Mouse (Mus musculus): ENCODE results near the gene Hira.

Hira gene

DNA sequence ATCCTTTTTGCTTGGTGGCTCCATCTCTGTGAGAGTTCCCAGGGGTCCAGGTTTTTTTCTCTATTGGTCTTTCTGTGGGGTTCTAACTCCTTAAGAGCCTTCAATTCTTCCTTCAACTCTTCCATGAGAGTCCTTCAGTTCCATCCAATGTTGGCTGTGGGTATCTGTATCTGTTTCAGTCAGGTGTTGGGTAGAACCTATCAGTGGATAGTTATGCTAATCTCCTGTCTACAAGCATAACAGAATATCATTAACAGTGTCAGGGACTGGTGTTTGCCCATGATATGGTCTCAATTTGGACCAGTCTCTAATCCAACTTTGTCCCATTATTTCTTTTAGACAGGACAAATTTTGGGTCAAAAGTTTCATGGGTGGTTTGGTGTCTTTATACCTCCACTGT, 137.8 kb downstream of the Hira start:
- no peak for ATAC-seq (ENCODE audit: low TSS enrichment)

Measured in frontal cortex, adult (tissue).